Mouse (Mus musculus) ES-Bruce4 (cell line): Measurements from ENCODE around the gene Dnaja3.

Experiments
- CTCF ChIP-seq: IDR thresholded peaks from one replicate; pipeline ENCODE4 v1.8.1; 2011; ENCODE audit warnings: low read depth, low read length
- EP300 ChIP-seq: IDR thresholded peaks from 2 replicates; pipeline ENCODE4 v1.6.1; 2011; ENCODE audit warnings: low read depth, low read length; ENCODE audit not compliant: insufficient read depth
- POLR2A ChIP-seq: IDR thresholded peaks from one replicate; pipeline ENCODE4 v1.8.1; 2011; ENCODE audit warnings: low read length; ENCODE audit not compliant: insufficient read depth

DNA sequence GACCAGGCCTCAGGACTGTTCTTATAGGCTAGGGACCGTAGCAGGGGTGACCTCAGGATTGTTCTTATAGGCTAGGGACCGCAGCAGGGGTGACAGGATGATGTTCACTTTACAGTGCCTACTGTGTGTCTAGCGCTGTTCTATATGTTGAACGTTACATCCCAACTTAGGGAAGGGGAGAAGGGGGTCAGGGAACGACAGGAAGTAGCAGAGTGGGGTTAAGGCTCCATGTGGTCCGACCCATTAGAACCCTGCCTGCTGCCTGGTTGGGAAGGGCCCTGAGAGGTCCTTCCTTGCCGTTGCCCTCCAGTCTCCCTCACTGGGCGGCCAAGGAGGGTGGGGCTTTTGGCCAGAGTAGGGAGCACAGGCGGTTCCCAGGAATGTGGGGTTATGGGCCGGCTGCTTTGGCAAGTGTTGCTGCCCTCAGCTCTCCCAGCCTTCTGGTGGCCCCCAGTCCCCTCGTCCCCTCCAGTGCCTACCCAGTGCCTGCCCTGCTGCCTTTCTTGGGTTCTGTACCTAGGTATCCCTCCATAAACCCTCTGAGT is 35.4 kb upstream of the Dnaja3 start:
- TF ChIP-seq EP300 (no peak), CTCF (no peak), POLR2A (no peak)
